Mouse (Mus musculus): ENCODE measurements around the gene Fam25c. TPM values are rescaled to one million over a fixed set of nuclear protein-coding genes. Genes with fewer than 3 reads are reported as not detected.

The Fam25c gene
- polyA plus RNA-seq (2015; fragmentation: Nextera tagmentation; extraction: Ambion mirVana) = not detected in 2 replicates

DNA sequence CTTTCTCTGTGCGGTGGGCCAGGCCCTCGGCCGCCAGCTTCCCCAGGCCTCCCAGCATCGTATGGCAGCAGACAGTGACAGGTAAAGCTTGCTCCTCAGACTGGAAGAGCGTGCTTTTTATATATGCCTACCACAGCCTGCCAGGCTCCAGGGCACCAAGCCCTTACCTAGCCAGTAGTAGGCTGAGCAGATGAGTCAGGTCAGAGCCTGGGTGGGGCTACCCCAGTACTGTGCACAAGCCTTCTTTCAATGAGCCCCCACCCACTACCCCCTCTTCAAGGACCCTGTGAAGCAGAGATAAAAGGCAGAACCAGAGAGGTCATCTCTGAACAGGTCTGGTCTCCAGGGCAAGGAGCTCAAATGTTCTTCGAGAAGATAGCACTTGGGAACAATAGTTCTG is at the start of gene Fam25c:
Fam25c (minus strand) TSS at position 133 of the 400 bp plus-strand sequence.

GRCm38 (mm10) chr14:34375415-34375904 is 20.2 kb upstream of the Fam25c start, which contains the start of gene Mmrn2:
Gene Mmrn2 (plus strand): TSS chr14:34375465.

GRCm38 (mm10) chr14:34374577-34374976 is 19.3 kb upstream of the Fam25c start, which contains the start of gene Sncg:
Gene Sncg (minus strand): TSS chr14:34374789.

GRCm38 (mm10) chr14:34310234-34310965 is 44.8 kb downstream of the Fam25c start, which contains the start of the genes Shld2 and Glud1:
Gene Shld2 (minus strand): TSS chr14:34310493.
Gene Glud1 (plus strand): TSS chr14:34310727.

Other genes with a start within 250 kb of the Fam25c start
- gene Npy4r, start 202.9 kb downstream of the Fam25c start, polyA plus RNA-seq (2015; fragmentation: Nextera tagmentation; extraction: Ambion mirVana) = 0.06 and 0.18 TPM in 2 replicates
- 3.6 and 4.3 TPM in 2 replicates for gene Gprin2, start 153.8 kb downstream of the Fam25c start, polyA plus RNA-seq (2015; fragmentation: Nextera tagmentation; extraction: Ambion mirVana)
- gene Syt15, start 135.8 kb downstream of the Fam25c start, polyA plus RNA-seq (2015; fragmentation: Nextera tagmentation; extraction: Ambion mirVana) = 0.88 and 1.6 TPM in 2 replicates
- gene Shld2, start 44.9 kb downstream of the Fam25c start, polyA plus RNA-seq (2015; fragmentation: Nextera tagmentation; extraction: Ambion mirVana) = 8.8 and 9.0 TPM in 2 replicates
- gene Glud1, start 44.7 kb downstream of the Fam25c start, polyA plus RNA-seq (2015; fragmentation: Nextera tagmentation; extraction: Ambion mirVana) = 193 and 194 TPM in 2 replicates
- gene Sncg, start 19.4 kb upstream of the Fam25c start, polyA plus RNA-seq (2015; fragmentation: Nextera tagmentation; extraction: Ambion mirVana) = 289 and 298 TPM in 2 replicates
- 1.6 and 1.9 TPM in 2 replicates for gene Mmrn2, start 20.0 kb upstream of the Fam25c start, polyA plus RNA-seq (2015; fragmentation: Nextera tagmentation; extraction: Ambion mirVana)
- 20.3 and 21.0 TPM in 2 replicates for gene Bmpr1a, start 147.9 kb upstream of the Fam25c start, polyA plus RNA-seq (2015; fragmentation: Nextera tagmentation; extraction: Ambion mirVana)
- not detected in 2 replicates for gene 9230112D13Rik, start 167.4 kb upstream of the Fam25c start, polyA plus RNA-seq (2015; fragmentation: Nextera tagmentation; extraction: Ambion mirVana)
- gene Ldb3, start 233.2 kb upstream of the Fam25c start, polyA plus RNA-seq (2015; fragmentation: Nextera tagmentation; extraction: Ambion mirVana) = 1.6 and 1.7 TPM in 2 replicates
- not detected in 2 replicates for gene Opn4, start 244.7 kb upstream of the Fam25c start, polyA plus RNA-seq (2015; fragmentation: Nextera tagmentation; extraction: Ambion mirVana)